Mouse (Mus musculus) adrenal gland (tissue): Measurements from ENCODE around the gene Hdac4.

ENCODE experiments used
- intact Hi-C: fragments of 180-260 bp; cut with DNase I; formaldehyde crosslinking; loops from one replicate; pipeline ENCODE4 v1.15.1; 2025

Hdac4 gene

DNA sequence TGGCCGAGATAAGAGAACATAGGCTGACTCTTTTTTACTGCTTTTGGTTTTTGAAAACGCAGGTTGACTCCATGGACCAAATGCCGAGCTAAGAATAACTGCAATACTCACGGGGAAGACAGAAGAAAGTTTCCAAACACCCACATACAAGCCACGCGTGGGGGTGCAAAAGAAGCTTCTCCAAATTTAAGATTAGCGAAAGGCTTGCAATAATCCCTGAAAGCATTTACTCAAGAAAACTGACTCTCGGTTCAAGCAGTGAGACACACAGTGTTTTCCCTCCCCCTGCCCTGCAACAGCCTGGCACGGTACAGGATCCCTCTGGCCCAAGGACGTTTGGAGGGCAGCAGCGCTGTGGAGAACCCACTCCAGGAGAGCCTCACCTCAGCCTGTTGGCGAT lies 315.3 kb downstream of the Hdac4 start:
- intact Hi-C loops: no loop called here
